Mouse (Mus musculus) embryonic facial prominence, embryonic 12.5 days (tissue): ENCODE measurements at regions not wholly inside any gene's neighbourhood (a gene's known extent, or its start where the extent isn't known, plus 50 kb on each side); places are given as distances from the start of the nearest gene placed in this dataset.

Experiments
- ATAC-seq: fragments of 200-750 bp; cut with Nextera tagmentation; 2 replicates; pipeline ENCODE4 v1.8.0; 2017; ENCODE audit not compliant: insufficient number of reproducible peaks, insufficient read depth, low FRiP score, low TSS enrichment
- H3K27ac ChIP-seq: fragments of 300-500 bp; sonication (generic); 2 replicates; pipeline ENCODE4 v1.5.1; 2016; ENCODE audit warnings: mild to moderate bottlenecking
- H3K27me3 ChIP-seq: fragments of 300-500 bp; sonication (generic); 2 replicates; pipeline ENCODE4 v1.6.1; 2016; ENCODE audit warnings: mild to moderate bottlenecking, moderate library complexity
- H3K36me3 ChIP-seq: fragments of 300-500 bp; sonication (generic); 2 replicates; pipeline ENCODE4 v1.6.1; 2016; ENCODE audit warnings: mild to moderate bottlenecking
- H3K4me1 ChIP-seq: fragments of 300-500 bp; sonication (generic); 2 replicates; pipeline ENCODE4 v1.6.1; 2016
- H3K4me2 ChIP-seq: fragments of 300-500 bp; sonication (generic); replicated peaks from 2 replicates; pipeline ENCODE4 v1.6.1; 2016; ENCODE audit warnings: mild to moderate bottlenecking, moderate library complexity
- H3K4me3 ChIP-seq: fragments of 300-500 bp; sonication (generic); 2 replicates; pipeline ENCODE4 v1.5.1; 2016; ENCODE audit warnings: mild to moderate bottlenecking
- H3K9ac ChIP-seq: fragments of 300-500 bp; sonication (generic); 2 replicates; pipeline ENCODE4 v1.6.1; 2016; ENCODE audit warnings: mild to moderate bottlenecking, moderate library complexity
- H3K9me3 ChIP-seq: fragments of 300-500 bp; sonication (generic); 2 replicates; pipeline ENCODE4 v1.6.1; 2016; ENCODE audit warnings: mild to moderate bottlenecking, moderate library complexity
- WGBS: fragments of 180-500 bp; shearing (Covaris S2); methylation state at CpG from one replicate; pipeline ENCODE4 v1.1.7; 2016; 5-methylcytosine and 5-hydroxymethylcytosine counted together

GRCm38 (mm10) chr15:42311166-42311565, 2177.0 kb downstream of the 9330182O14Rik start:
- Histone ChIP-seq H3K27me3 (no peaks in the 10 kb centered on the region), H3K4me1 (0 out of 2 replicates have a peak, but pooled peaks cover 5% of the 10 kb centered on the region), H3K9ac (no peak overlapping the region), H3K4me2 (no peak overlapping the region), H3K4me3 (no peak overlapping the region), H3K36me3 (no peaks in the 10 kb centered on the region), H3K27ac (no peak overlapping the region), H3K9me3 (no peaks in the 10 kb centered on the region)
- 67% methylated on average over 4 of the region's 4 CpGs for WGBS
- no peak for ATAC-seq

DNA sequence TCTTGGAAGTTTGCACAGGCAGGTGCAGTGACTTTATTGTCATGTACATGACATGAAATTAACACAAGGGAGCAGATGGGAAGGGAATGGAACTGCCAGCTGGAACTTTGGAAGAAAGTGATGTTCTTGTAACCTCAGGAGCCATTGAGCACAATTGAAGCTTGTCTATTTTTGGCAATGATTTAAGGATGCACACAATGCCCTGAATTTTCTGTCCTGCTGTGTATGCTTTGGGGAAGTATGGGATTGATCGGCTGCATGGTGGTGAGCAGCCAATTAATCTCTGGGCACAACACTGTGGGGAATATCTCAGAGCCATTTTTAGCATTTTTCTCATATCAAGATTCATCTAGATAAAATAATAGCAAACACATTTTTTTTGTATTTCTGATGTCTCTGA, 2186.2 kb downstream of the 9330182O14Rik start:
- H3K36me3 ChIP-seq: no peaks in the 10 kb centered on the region
- no peak for ATAC-seq
- 89% methylated on average over 1 of the region's 1 CpGs for WGBS

DNA sequence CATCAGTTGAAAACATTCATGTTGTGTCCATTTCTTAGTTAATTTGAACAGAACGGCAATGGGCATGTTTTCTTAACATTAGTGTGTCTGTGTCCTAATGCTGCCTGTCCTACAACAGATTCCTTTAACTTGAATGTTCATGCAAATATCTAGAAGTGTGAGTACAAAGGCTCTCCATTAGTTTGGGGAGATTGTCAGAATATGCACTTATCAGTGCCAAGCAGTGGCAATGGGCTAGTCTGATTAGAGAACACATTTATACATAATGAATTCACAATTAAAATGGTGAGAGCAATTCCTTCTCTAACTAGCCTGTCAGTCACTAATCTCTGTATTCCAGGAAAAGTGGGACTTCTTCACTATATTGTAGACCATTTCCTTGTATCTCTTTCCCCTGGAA, 2188.8 kb downstream of the 9330182O14Rik start:
- ATAC-seq: no peak
- no peaks in the 10 kb centered on the region for H3K9me3 ChIP-seq
- 75% methylated on average over 1 of the region's 1 CpGs for WGBS
- no peak overlapping the region for H3K4me3 ChIP-seq
- H3K4me1 ChIP-seq: no peaks in the 10 kb centered on the region
- no peak overlapping the region for H3K27ac ChIP-seq
- no peaks in the 10 kb centered on the region for H3K27me3 ChIP-seq
- H3K36me3 ChIP-seq: no peaks in the 10 kb centered on the region
- no peak overlapping the region for H3K9ac ChIP-seq
- H3K4me2 ChIP-seq: no peak overlapping the region

More for the DNA sequence above, 2186.2 kb downstream of the 9330182O14Rik start:
- Histone ChIP-seq H3K27me3 (no peaks in the 10 kb centered on the region), H3K9ac (no peak overlapping the region), H3K4me2 (no peak overlapping the region), H3K9me3 (no peaks in the 10 kb centered on the region), H3K4me3 (no peak overlapping the region), H3K27ac (no peak overlapping the region), H3K4me1 (no peaks in the 10 kb centered on the region)

DNA sequence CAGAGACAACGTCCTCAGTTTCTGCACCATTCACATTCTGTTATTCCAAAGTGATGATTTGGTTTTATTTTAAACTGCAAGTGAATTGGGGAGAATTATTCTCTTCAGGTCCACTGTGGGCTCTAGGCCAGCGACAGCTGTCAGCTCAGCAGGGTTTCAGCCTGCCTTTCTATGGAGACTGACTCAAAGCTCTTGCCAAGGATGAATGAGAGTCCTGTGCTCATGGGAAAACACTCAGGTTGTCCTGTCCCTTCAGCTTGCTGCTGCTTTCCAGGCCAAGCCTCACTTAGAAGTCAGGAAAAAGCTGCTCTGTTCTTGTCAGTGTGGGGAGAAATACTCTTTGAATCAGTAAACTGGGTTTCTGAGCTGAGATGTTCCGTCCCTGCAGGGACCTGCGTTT, 2191.1 kb downstream of the 9330182O14Rik start:
- Histone ChIP-seq H3K27me3 (no peaks in the 10 kb centered on the region), H3K27ac (no peak overlapping the region), H3K36me3 (no peaks in the 10 kb centered on the region), H3K4me3 (no peak overlapping the region), H3K9me3 (no peaks in the 10 kb centered on the region), H3K9ac (no peak overlapping the region), H3K4me1 (no peaks in the 10 kb centered on the region), H3K4me2 (no peak overlapping the region)
- ATAC-seq: no peak
- 70% methylated on average over 4 of the region's 4 CpGs for WGBS

DNA sequence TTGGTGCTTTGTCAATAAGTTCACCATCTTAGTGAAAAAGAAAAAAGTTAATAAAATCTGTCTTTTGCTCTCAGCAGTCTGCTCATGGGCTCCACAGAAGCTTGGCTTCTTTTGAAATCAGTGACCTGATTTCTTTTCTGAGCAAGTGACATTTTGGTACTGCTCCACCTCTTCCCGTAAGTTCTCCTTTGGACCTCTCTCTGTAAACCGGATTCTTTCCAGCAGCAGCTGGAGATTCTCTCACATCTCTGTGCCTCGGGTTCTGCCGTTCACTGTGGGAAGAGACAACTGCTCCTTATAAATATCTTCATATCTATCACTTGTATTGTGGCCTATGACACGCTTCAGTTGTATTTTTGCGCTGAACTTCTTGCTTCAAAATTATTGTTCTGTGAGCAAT, 2194.4 kb downstream of the 9330182O14Rik start:
- Histone ChIP-seq H3K4me1 (no peaks in the 10 kb centered on the region), H3K36me3 (no peaks in the 10 kb centered on the region), H3K9me3 (no peaks in the 10 kb centered on the region), H3K27ac (no peak overlapping the region), H3K27me3 (no peaks in the 10 kb centered on the region), H3K4me3 (no peak overlapping the region), H3K9ac (no peak overlapping the region), H3K4me2 (no peak overlapping the region)
- no peak for ATAC-seq
- WGBS: 87% methylated on average over 6 of the region's 6 CpGs

DNA sequence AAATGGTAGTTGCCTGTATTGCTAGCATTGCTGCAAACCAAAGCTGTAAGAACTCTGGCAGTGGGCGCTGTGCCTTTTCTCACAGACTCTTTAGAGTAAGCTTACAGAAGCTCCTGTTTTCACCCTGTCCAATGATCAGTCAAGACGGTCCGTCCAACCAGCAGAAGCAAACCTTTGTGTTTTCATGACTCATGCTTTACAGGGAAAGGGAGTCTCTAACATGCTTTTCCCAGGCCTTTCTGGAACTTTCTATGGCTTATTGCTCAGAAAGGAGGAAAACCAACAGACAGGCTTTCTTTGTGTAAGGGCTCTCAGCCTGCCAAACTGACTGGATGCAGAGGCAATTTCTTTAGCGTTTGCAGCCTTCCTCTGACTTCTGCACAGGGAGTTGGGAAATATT, 2195.6 kb downstream of the 9330182O14Rik start:
- Histone ChIP-seq H3K36me3 (no peaks in the 10 kb centered on the region), H3K9me3 (no peaks in the 10 kb centered on the region), H3K27ac (no peak overlapping the region), H3K4me3 (no peak overlapping the region), H3K4me1 (no peaks in the 10 kb centered on the region), H3K4me2 (no peak overlapping the region), H3K9ac (no peak overlapping the region), H3K27me3 (no peaks in the 10 kb centered on the region)
- no peak for ATAC-seq
- WGBS: 73% methylated on average over 4 of the region's 4 CpGs

- no peak for ATAC-seq
Observed at GRCm38 (mm10) chr15:42333642-42334041, 2199.5 kb downstream of the 9330182O14Rik start.

DNA sequence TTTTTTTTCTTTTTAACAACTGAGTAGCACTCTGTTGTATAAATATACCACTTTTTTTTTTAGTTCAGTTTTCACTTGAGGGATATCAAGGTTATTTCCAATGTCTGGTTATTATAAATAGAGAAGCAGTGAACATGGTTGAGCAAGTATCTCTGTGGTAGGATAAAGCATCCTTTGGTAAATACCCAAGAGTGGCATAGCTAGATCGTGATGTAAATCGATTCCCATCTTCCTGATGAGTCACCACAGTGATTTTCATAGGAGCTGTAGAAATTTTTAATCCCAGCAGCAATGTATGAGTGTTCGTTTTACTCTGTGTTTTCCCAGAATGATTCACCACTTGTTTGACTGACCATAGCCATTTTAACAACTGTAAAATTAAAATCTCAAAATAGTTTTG, 2212.0 kb downstream of the 9330182O14Rik start:
- no peak overlapping the region for H3K4me2 ChIP-seq
- no peaks in the 10 kb centered on the region for H3K9me3 ChIP-seq
- H3K27ac ChIP-seq: no peak overlapping the region
- H3K36me3 ChIP-seq: no peaks in the 10 kb centered on the region
- H3K27me3 ChIP-seq: no peaks in the 10 kb centered on the region
- H3K9ac ChIP-seq: no peak overlapping the region
- no peak overlapping the region for H3K4me3 ChIP-seq
- WGBS: 85% methylated on average over 3 of the region's 3 CpGs
- ATAC-seq: no peak
- no peaks in the 10 kb centered on the region for H3K4me1 ChIP-seq

More at GRCm38 (mm10) chr15:42333642-42334041, 2199.5 kb downstream of the 9330182O14Rik start:
- H3K9ac ChIP-seq: no peak overlapping the region
- H3K27ac ChIP-seq: no peak overlapping the region
- H3K9me3 ChIP-seq: no peaks in the 10 kb centered on the region
- no peak overlapping the region for H3K4me3 ChIP-seq
- H3K4me1 ChIP-seq: no peaks in the 10 kb centered on the region
- WGBS: 89% methylated on average over 6 of the region's 6 CpGs
- H3K36me3 ChIP-seq: no peaks in the 10 kb centered on the region
- no peaks in the 10 kb centered on the region for H3K27me3 ChIP-seq
- no peak overlapping the region for H3K4me2 ChIP-seq

DNA sequence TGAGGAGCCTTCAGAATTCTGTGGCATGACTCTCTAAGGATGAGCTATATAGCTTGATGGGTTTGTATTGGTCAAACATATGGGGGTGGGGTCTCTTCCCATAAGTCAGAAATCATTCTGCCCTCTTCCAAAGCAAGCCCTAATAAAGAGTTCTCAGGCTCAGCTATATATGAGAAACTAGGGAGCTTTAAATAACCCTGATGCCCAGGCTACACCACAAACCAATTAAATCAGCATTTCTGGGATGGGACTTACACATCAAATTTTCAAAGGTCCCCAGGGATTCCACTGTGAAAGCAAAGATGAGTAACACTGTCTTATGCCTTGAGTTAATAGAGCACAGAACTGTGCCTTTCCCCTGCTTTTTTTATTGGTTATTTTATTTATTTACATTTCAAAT, 2227.7 kb downstream of the 9330182O14Rik start:
- H3K36me3 ChIP-seq: no peaks in the 10 kb centered on the region
- H3K4me1 ChIP-seq: no peaks in the 10 kb centered on the region
- H3K4me3 ChIP-seq: no peak overlapping the region
- no peak overlapping the region for H3K4me2 ChIP-seq
- H3K27ac ChIP-seq: no peak overlapping the region
- ATAC-seq: no peak
- no peak overlapping the region for H3K9ac ChIP-seq
- no peaks in the 10 kb centered on the region for H3K9me3 ChIP-seq
- H3K27me3 ChIP-seq: no peaks in the 10 kb centered on the region

GRCm38 (mm10) chr15:42364979-42365378, 2230.8 kb downstream of the 9330182O14Rik start:
- Histone ChIP-seq H3K4me1 (no peaks in the 10 kb centered on the region), H3K9me3 (no peaks in the 10 kb centered on the region), H3K36me3 (no peaks in the 10 kb centered on the region), H3K27ac (no peak overlapping the region), H3K9ac (no peak overlapping the region), H3K4me2 (no peak overlapping the region), H3K27me3 (no peaks in the 10 kb centered on the region), H3K4me3 (no peak overlapping the region)
- WGBS: 88% methylated on average over 1 of the region's 1 CpGs
- no peak for ATAC-seq

DNA sequence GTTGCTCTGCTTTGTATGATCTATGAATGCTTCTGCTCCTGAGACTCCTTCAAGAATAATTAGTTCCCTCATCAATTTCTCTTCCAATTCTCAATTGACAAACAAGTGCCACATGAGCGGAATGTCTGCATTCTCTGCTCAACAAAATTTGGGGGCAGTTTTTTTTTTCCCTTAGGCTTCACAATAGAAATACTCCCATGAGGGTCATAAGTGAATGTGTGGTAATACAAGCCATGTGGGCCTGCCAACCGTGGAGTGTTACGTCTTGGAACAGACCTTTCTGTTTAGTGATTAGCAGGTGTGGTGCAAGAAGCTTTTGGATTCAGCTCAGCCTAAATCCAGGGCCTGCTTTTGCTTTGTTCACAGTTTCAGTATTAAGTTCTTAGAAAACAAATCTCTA, 2232.6 kb downstream of the 9330182O14Rik start:
- Histone ChIP-seq H3K4me2 (no peak overlapping the region), H3K9me3 (no peaks in the 10 kb centered on the region), H3K4me3 (no peak overlapping the region), H3K9ac (no peak overlapping the region), H3K27me3 (no peaks in the 10 kb centered on the region), H3K4me1 (no peaks in the 10 kb centered on the region), H3K36me3 (no peaks in the 10 kb centered on the region), H3K27ac (no peak overlapping the region)
- WGBS: 29% methylated on average over 3 of the region's 3 CpGs
- ATAC-seq: no peak

- no peak overlapping the region for H3K4me2 ChIP-seq
- no peaks in the 10 kb centered on the region for H3K9me3 ChIP-seq
- no peaks in the 10 kb centered on the region for H3K36me3 ChIP-seq
- no peak overlapping the region for H3K27ac ChIP-seq
- H3K9ac ChIP-seq: no peak overlapping the region
- H3K4me3 ChIP-seq: no peak overlapping the region
- no peak for ATAC-seq
- peaks cover 8% of the 10 kb centered on the region; the same call in 1 of the 2 replicates for H3K4me1 ChIP-seq
- H3K27me3 ChIP-seq: no peaks in the 10 kb centered on the region
Observed at GRCm38 (mm10) chr15:42369603-42370002, 2235.4 kb downstream of the 9330182O14Rik start.

DNA sequence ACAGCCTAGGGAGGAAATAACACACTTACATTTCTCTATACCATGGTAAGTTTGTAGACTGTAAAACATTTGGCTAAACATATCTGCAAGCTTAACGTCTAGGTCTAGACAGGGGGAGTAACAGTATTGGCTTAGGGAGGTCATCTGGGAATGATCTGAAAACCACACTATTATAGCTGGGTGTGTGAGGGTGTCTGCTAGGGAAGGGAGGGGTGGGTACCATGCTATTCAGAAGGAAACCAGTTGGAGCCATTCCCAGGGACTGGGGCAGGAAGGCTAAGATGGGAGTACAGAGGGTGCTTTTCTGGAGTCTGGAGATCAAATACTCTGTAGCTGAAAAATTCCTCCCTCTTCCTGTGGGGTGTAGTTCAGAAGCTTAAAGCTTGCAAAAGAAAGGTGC, 2235.9 kb downstream of the 9330182O14Rik start:
- H3K9ac ChIP-seq: no peak overlapping the region
- no peaks in the 10 kb centered on the region for H3K27me3 ChIP-seq
- H3K4me2 ChIP-seq: no peak overlapping the region
- no peak overlapping the region for H3K27ac ChIP-seq
- H3K4me1 ChIP-seq: peaks cover 8% of the 10 kb centered on the region; the same call in 1 of the 2 replicates
- 45% methylated on average over 1 of the region's 1 CpGs for WGBS
- no peak overlapping the region for H3K4me3 ChIP-seq
- H3K9me3 ChIP-seq: no peaks in the 10 kb centered on the region
- ATAC-seq: no peak
- no peaks in the 10 kb centered on the region for H3K36me3 ChIP-seq
